23 mouse cellular contexts compared by ENCODE assay signal in the genomic region with DNA sequence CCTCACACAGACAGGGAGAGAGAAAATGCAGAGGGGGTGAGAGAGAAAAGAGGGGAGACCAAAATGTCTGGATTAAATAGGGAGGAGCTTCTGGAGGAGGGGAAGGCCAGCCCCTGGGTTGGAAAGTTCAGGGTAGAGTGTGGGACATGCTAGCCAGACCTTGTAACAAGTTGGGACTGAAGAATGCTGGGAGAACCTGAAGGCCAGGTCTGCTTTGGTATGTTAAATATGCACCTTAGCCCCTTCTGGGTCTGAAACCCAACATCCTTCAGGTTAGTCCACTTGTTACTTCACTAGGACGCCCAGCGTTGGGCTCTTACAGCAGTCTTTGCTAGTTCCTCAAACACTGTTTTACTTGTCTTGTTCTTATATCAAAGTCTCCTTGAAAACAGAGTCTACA. TPM values are rescaled to one million over a fixed set of nuclear protein-coding genes. Genes with fewer than 3 reads are reported as not detected.
A peak's percentile ranks its signal among the peaks of the same experiment; 100 is the strongest.
DNase-seq lines count a peak whose midpoint lies in the region; ATAC-seq and TF ChIP-seq lines count a peak whose summit lies in the region.
"Had no signal": no experiment of that assay in that cellular context is flagged by ENCODE, and none has a peak within 500 bp of the region (broad histone marks: within the 10 kb centered on the region; RNA-seq: fewer than 3 reads in every experiment).

No protein-coding gene starts in this region.

- no peak for TF ChIP-seq POLR2A in lung, adult 2 months (IDR thresholded peaks at IDR 0.05; ENCODE audit: borderline replicate concordance, extremely low read depth, low read depth, low read length)

- TF ChIP-seq CTCF in lung, embryonic 14.5 days (IDR thresholded peaks at IDR 0.05; ENCODE audit: low read depth), result no peak
- no peak for TF ChIP-seq CTCF in lung, adult 2 months (IDR thresholded peaks at IDR 0.05; ENCODE audit: insufficient read depth, low read length)

- no peaks in the 10 kb centered on the region for H3K4me1 ChIP-seq in lung, embryonic 14.5 days (ENCODE audit: insufficient read depth)
- H3K4me1 ChIP-seq in lung, adult 2 months (ENCODE audit: control insufficient read depth, insufficient read depth, low read length), result no peaks in the 10 kb centered on the region
- no peaks in the 10 kb centered on the region for H3K4me1 ChIP-seq in lung, embryonic 16.5 days (replicated peaks; ENCODE audit: control insufficient read depth, insufficient read depth, low read length)
- H3K4me1 ChIP-seq: embryonic facial prominence, embryonic 10.5 days; embryonic facial prominence, embryonic 12.5 days; forebrain, embryonic 13.5 days; forebrain, embryonic 15.5 days had no signal

- H3K9me3 ChIP-seq in lung, embryonic 14.5 days (ENCODE audit: low read depth, low read length), result no peaks in the 10 kb centered on the region
- no peaks in the 10 kb centered on the region for H3K9me3 ChIP-seq in lung, embryonic 16.5 days (ENCODE audit: control insufficient read depth, low read length)
- H3K9me3 ChIP-seq: embryonic facial prominence, embryonic 10.5 days; embryonic facial prominence, embryonic 12.5 days; forebrain, embryonic 13.5 days; forebrain, embryonic 15.5 days; G1E had no signal

- 62% methylated on average over 2 of the region's 2 CpGs for WGBS in lung, embryonic 14.5 days
- WGBS in lung, adult 2 months, result 66% methylated on average over 2 of the region's 2 CpGs
- WGBS in lung, embryonic 16.5 days, result 60% methylated on average over 2 of the region's 2 CpGs

- no peak for ATAC-seq in lung, embryonic 14.5 days (ENCODE audit: insufficient read depth)
- ATAC-seq in lung, embryonic 16.5 days (ENCODE audit: low read depth), result peak; percentile 78
- ATAC-seq: activated CD4-positive, CD25-positive, alpha-beta regulatory T cell, adult 4 months; CD4-positive, CD25-positive, alpha-beta regulatory T cell, adult 4 months; forebrain, embryonic 13.5 days; forebrain, embryonic 15.5 days; Patski had no signal

- no peak overlapping the region for H3K4me2 ChIP-seq in lung, embryonic 14.5 days
- no peak overlapping the region for H3K4me2 ChIP-seq in lung, embryonic 16.5 days (ENCODE audit: low read depth, low read length)
- H3K4me2 ChIP-seq: embryonic facial prominence, embryonic 12.5 days; forebrain, embryonic 13.5 days; forebrain, embryonic 15.5 days had no signal

- DNase-seq in lung, embryonic 14.5 days, result peak; percentile 53
- no peak for DNase-seq in lung, adult 2 months
- no peak for DNase-seq in lung, postnatal 25 days (ENCODE audit: low spot score)
- peak; percentile 7 to 22 for DNase-seq in lung, postnatal 4 days
- no peak for DNase-seq in lung, postnatal 14 days
- DNase-seq: adrenal gland, adult 8-10 months; adrenal gland, postnatal 14 days; adrenal gland, postnatal 36 days; B cell, adult 2 months; cerebellum, adult 11-12 months; cerebellum, adult 2 months; cerebellum, adult 9-10 months; cerebellum, postnatal 10 days; cerebellum, postnatal 25 days had no signal

- H3K4me3 ChIP-seq in lung, embryonic 14.5 days (ENCODE audit: low read depth, low read length), result no peak overlapping the region
- no peak overlapping the region for H3K4me3 ChIP-seq in lung, adult 2 months (replicated peaks; ENCODE audit: extremely low read depth, low read depth, low read length)
- no peak overlapping the region for H3K4me3 ChIP-seq in lung, embryonic 16.5 days (ENCODE audit: low read length)
- H3K4me3 ChIP-seq: embryonic facial prominence, embryonic 10.5 days; embryonic facial prominence, embryonic 12.5 days; forebrain, embryonic 13.5 days; forebrain, embryonic 15.5 days had no signal

- no peaks in the 10 kb centered on the region for H3K27me3 ChIP-seq in lung, embryonic 14.5 days (ENCODE audit: insufficient read depth, low read length)
- H3K27me3 ChIP-seq in lung, embryonic 16.5 days (ENCODE audit: control insufficient read depth, insufficient read depth, low read depth, low read length), result no peaks in the 10 kb centered on the region
- H3K27me3 ChIP-seq: embryonic facial prominence, embryonic 12.5 days; forebrain, embryonic 13.5 days; forebrain, embryonic 15.5 days had no signal

- H3K9ac ChIP-seq in lung, embryonic 14.5 days, result no peak overlapping the region
- H3K9ac ChIP-seq in lung, embryonic 16.5 days (ENCODE audit: low read length), result no peak overlapping the region
- H3K9ac ChIP-seq: embryonic facial prominence, embryonic 12.5 days; forebrain, embryonic 13.5 days; forebrain, embryonic 15.5 days had no signal

- H3K36me3 ChIP-seq in lung, embryonic 14.5 days (ENCODE audit: insufficient read depth), result no peaks in the 10 kb centered on the region
- no peaks in the 10 kb centered on the region for H3K36me3 ChIP-seq in lung, embryonic 16.5 days (ENCODE audit: control insufficient read depth, insufficient read depth, low read length)
- H3K36me3 ChIP-seq: embryonic facial prominence, embryonic 10.5 days; embryonic facial prominence, embryonic 12.5 days; forebrain, embryonic 15.5 days; G1E had no signal

- H3K27ac ChIP-seq in lung, embryonic 14.5 days (ENCODE audit: low read depth), result peak overlapping the region; percentile 75; the same call in 1 of the 2 replicates
- peak overlapping the region; percentile 76 for H3K27ac ChIP-seq in lung, embryonic 16.5 days (ENCODE audit: low read length)
- H3K27ac ChIP-seq: embryonic facial prominence, embryonic 10.5 days; embryonic facial prominence, embryonic 12.5 days; forebrain, embryonic 13.5 days; forebrain, embryonic 15.5 days had no signal

RNA-seq across cellular contexts. Expression of gene Nlk, which starts 24.2 kb away (rescaled TPM):
- 14.5 and 15.9 TPM in 2 replicates for polyA plus RNA-seq in lung, embryonic 14.5 days (2014; fragmentation: Nextera tagmentation; extraction: Ambion mirVana)
- polyA plus RNA-seq in lung, adult 2 months (2012; rRNA removed), result 24.3 and 26.4 TPM in 2 replicates
- 13.1 and 13.6 TPM in 2 replicates for polyA plus RNA-seq in lung, embryonic 16.5 days (2015; fragmentation: Nextera tagmentation; extraction: Ambion mirVana)

RNA-seq across cellular contexts. Expression of gene Ccnq, which starts 30.1 kb away (rescaled TPM):
- 42.4 and 48.0 TPM in 2 replicates for polyA plus RNA-seq in lung, embryonic 14.5 days (2014; fragmentation: Nextera tagmentation; extraction: Ambion mirVana)
- 36.7 and 48.2 TPM in 2 replicates for polyA plus RNA-seq in lung, adult 2 months (2012; rRNA removed)
- 35.1 and 36.9 TPM in 2 replicates for polyA plus RNA-seq in lung, embryonic 16.5 days (2015; fragmentation: Nextera tagmentation; extraction: Ambion mirVana)

Comparison
In these comparisons a context has a peak if more than half of its experiments do, and no peak if none do; other contexts are left out.
1. DNase-seq: peak in lung, embryonic 14.5 days (single experiment) and lung, postnatal 4 days (2 of 2); none in lung, adult 2 months (single experiment), lung, postnatal 25 days (single experiment) and lung, postnatal 14 days (single experiment).